Mouse (Mus musculus) yolk sac, embryonic 10.5 days (tissue): ENCODE measurements at regions not wholly inside any gene's neighbourhood (a gene's known extent, or its start where the extent isn't known, plus 50 kb on each side); places are given as distances from the start of the nearest gene placed in this dataset.

Source experiments
- DNase-seq: peaks from one replicate; pipeline ENCODE4 v3.0.0-alpha.2; 2017; ENCODE audit warnings: low spot score

GRCm38 (mm10) chr13:112223616-112224015 lies 64.6 kb upstream of the Ankrd55 start:
- no peak for DNase-seq

GRCm38 (mm10) chr13:112227766-112228165 lies 60.5 kb upstream of the Ankrd55 start:
- peak; percentile 41 for DNase-seq

GRCm38 (mm10) chr13:112228846-112229245 lies 59.4 kb upstream of the Ankrd55 start:
- DNase-seq: no peak

GRCm38 (mm10) chr13:112230176-112230575 lies 58.1 kb upstream of the Ankrd55 start:
- peak; percentile 73 for DNase-seq

- DNase-seq: no peak
Observed at GRCm38 (mm10) chr13:112234695-112235094, 53.6 kb upstream of the Ankrd55 start.

GRCm38 (mm10) chr13:112236956-112237355 lies 51.3 kb upstream of the Ankrd55 start:
- no peak for DNase-seq

- DNase-seq: no peak
Observed at GRCm38 (mm10) chr13:112237377-112237776, 50.9 kb upstream of the Ankrd55 start.

GRCm38 (mm10) chr13:112237917-112238316 lies 50.3 kb upstream of the Ankrd55 start:
- DNase-seq: no peak
